Mouse (Mus musculus): ENCODE results near the gene Tlcd1.

Gene Tlcd1

DNA sequence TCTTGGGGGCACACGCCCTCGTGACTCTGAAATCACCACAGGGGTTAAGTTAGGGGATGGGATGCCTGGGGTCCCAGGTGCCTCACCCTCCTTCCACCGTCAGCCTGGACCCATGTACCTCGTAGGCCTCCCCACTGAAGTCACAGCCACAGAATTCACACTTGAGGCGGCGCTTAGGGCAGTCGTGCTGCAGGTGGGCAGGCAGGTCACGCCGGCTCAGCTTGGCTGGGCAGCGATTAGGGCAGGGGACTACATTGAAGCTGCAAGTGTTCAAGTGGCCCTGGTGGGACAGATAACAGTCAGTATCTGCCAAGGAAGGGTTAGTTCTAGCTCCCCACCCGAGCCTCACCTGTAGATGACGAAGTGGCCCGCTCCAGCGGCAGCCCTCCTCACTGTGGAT, 15.3 kb upstream of the Tlcd1 start:
- no peak for DNase-seq (ENCODE audit: low spot score in 2 of 2)

DNA sequence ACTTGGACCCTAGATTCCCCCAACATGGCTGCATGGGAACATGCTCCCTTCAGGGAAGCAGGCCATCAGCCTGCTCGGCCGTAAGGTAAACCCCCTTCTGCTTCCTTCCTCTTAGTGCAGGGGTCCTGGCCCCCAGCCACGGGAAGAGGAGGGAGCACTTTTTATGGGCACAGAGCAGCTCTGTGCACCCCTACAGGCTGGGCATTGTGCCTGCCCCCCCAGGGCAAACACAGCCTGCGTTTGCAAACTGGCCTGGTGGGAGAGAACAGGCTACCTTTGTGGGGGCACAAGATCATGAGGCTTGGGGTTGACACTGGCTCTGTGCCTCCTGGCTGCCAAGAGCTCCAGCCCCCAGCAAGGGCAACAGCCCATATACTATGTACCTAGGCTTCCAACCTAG, 14.5 kb upstream of the Tlcd1 start:
- DNase-seq (ENCODE audit: low spot score in 2 of 2) = no peak

DNA sequence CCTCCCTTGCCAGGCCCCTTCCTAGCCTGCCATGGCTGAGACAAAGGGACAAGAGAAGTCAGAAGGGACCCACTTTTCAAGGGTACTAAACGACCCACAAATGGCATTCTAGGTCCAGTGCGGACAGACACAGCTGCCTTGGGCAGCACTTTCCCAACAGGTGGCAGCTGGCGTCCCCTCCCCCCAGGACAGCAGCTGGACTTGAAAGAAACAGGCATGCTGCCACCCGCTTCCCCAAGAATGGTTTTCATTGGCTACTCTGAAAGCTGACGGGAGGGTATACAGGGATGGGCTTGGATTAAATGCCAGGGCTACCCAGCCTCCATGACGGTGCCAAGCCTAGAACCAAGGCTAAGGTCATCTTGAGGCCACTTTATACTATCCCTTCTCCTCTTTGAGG, 14.0 kb upstream of the Tlcd1 start:
- no peak for DNase-seq (ENCODE audit: low spot score in 2 of 2)

DNA sequence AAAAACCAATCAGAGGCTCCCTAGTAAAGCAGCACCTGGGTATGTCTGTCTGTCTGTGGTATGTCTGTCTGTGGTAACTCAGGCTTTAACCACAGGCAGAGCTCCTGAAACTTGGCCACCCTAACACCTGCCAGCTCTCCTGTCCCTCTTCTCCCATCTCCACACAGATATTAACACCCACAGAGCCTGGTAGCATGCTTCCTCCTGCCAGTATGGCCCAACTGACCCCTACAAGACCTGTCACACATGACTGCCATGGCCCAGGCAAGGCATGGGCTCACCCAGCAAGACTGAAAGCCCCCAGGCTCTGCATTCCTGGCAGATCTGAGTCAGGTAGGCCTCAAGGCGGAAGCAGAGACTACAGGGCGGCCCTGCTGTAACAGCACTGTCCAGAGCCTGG, 13.5 kb upstream of the Tlcd1 start:
- no peak for DNase-seq (ENCODE audit: low spot score in 2 of 2)

DNA sequence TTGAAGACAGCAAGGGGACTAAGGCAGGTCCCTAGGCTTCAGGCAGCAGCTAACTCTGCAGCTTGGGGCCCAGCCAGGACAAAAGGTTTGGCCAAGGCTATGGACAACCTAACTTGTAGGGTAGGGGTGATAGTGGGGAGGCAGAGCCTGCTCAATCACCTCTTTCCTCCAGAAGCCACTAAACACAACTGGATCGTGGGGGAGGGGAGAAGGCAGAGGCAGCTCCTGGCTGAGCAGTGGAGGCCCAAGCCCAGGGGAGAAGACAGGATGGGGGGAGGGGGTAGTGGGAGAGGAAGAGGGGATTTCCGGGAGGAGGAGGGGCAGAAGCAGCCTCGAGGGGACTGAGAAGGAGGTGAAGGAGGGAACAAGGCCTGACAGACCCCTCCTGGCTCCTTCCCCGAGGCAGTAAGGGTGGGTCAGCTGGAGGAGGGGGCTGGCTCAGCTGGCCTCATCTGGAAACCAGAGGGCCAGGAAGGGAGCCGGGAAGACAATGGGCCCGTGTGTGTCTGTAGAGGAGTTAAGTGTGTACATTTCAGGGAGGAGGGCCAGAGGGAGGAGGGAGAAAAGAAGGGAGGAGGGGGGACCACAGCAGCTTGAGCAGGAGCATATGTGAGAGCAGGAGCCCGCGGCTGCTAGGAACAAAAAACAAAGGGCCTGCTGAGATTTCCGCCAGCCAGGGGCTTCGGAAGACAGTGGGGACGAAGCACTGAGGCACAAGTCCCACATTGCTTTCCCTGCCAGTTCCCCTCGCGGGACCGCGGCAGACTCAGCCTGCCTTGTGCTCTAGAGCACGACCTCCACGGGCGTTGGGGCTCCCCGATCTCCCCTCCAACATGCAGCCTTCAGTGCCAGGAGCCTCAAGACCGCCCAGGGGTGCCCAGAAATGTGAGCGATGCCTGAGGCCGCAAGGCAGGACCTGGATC, 12.6 kb upstream of the Tlcd1 start:
- no peak for DNase-seq (ENCODE audit: low spot score in 2 of 2)

DNA sequence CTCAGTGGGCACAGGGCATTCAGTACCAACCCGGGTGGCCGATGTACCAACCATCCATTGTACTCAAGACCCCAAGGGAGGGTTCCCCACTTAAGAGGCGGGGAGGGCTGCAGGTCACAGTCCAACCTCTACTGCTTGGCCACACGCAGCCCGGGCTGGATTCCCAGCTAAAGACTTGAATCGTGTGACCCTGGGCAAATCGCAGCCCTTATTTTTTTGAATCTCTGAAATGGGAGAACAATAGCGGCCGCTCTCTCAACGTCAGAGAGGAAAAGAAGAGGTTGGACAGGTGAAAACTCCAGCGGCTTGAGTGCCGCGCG, 11.9 kb upstream of the Tlcd1 start:
- DNase-seq (ENCODE audit: low spot score in 2 of 2) = no peak

DNA sequence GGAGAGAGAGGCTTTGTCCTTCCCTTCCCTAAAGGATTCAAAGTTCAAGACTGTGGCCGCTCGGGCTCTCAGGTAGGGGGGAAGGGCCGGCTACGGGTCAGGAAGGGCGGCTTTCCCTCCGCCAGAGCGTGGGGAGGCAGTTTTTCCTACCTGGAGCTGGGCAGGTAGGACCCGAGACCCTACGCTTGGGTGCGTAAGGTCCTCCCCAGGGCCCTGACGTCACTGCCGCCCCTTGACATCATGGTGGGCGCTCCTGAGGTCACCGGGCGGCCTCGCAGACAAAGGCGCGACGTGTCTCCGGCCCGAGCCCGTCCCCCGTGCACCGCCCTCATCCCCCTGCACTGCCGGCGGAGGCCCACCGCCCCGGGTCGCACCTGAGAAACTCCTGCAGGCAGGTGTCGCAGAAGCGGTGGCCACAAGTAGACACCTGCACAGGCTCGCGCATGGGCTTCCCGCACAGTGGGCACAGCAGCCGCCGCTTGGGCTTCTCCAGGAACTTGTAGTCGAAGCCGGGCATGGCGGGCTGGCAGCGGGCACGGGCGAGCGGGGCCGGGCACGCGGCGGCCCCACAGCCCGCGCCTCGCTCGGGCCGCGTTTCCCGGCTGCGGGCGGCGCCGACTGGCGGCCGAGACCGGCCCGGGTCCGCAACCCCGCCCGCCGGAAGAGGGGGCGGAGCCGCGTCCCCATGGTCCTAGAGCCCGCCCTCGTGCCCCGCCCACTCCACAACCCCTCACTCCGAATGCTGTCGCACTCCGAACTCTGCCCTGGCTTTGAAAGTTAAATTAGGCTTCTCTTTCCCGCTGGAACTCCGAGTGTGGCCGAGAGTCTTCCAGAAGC, 11.4 kb upstream of the Tlcd1 start, which contains the start of gene Traf4:
Traf4 (minus strand) TSS at position 666 of the 837 bp plus-strand sequence.
- no peak for DNase-seq (ENCODE audit: low spot score in 2 of 2)

DNA sequence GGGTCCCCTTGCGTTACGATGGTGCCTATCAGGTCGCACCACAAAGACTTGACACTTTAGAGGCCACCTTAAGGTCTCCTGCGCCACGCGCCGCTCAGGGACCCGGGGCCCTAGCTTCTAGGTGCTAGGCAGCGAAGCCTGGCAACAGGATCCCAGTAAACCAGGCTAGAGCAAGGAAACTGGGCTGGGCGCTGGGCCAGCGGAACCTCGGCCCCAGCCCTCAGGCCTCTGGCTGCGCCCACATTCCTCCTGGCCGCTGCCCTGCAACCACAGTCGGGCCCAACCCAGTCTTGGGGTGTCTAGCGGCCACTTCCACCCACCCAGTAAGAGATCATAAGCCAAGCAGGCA, 10.8 kb upstream of the Tlcd1 start:
- no peak for DNase-seq (ENCODE audit: low spot score in 2 of 2)

DNA sequence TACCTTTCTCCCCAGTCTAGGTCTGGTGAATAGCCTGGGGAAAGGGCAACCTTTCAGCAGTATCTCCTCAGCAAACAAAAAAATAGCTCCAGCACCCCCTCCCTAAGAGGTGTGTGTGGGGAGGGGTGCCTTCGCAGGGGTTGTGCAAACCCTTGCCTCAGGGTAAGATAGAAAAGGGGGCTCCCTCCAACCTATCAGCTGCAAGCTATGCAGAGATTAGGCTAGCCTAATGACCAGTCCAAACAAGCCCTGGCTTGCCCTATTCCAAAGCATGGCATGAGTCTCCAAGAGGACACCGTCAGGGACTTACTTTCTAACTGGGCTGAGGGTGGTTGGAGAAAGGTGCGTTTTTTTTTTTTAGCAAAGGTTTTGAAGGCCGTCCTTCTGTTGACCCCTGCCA, 10.3 kb upstream of the Tlcd1 start:
- no peak for DNase-seq (ENCODE audit: low spot score in 2 of 2)

DNA sequence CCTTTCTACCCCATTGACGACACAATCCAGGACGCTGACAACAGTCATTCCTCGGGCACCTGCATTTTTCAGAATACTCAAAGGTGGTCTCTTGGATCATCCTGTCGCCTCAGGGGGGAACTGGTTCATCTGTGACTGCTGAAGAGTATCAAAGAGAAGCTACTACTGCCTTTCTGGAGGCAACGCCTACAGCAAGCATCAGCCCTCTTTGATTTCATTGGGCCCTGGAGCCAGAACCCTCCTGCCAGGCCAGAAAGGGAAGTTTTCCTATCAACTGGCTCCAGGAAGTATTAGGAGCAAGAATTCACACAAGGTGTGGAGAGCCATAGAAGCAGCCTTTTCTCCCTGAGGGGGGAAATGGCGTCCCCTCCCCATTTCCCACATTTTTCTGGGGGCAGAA, 9.9 kb upstream of the Tlcd1 start:
- no peak for DNase-seq (ENCODE audit: low spot score in 2 of 2)

DNA sequence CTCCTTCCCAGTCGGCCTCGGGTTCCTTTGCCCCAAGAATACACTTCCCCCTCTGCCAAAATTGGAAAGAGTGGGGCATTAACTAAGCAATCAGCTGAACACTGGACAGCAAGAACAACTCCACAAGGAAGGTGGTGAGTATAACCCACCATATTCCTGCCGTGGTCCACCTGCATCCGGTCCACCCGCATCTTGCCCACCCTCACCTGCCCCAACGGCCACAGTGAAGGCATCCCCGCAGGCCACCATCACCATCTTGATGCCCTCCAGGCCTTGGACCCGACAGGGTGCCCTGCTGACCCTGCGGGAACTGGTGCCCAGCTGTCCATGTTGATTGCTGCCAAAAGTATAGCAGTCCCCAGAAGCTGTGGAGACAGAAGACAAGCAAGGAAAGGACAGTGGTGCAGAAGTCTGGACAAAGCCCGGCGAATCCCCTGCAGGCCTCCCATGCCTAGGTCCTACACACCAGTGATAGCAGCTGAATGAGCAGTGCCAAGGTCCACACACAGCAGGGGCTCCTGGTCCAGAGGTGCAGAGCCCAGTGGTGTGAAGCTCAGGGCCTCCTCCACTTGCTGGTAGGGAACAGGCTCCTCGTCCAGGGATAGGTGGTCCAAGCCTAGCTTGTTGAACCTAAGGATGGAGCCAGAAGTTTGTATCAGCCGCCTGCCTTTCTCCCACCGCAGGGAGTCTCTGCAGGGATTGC, 9.1 kb upstream of the Tlcd1 start:
- no peak for DNase-seq (ENCODE audit: low spot score in 2 of 2)

DNA sequence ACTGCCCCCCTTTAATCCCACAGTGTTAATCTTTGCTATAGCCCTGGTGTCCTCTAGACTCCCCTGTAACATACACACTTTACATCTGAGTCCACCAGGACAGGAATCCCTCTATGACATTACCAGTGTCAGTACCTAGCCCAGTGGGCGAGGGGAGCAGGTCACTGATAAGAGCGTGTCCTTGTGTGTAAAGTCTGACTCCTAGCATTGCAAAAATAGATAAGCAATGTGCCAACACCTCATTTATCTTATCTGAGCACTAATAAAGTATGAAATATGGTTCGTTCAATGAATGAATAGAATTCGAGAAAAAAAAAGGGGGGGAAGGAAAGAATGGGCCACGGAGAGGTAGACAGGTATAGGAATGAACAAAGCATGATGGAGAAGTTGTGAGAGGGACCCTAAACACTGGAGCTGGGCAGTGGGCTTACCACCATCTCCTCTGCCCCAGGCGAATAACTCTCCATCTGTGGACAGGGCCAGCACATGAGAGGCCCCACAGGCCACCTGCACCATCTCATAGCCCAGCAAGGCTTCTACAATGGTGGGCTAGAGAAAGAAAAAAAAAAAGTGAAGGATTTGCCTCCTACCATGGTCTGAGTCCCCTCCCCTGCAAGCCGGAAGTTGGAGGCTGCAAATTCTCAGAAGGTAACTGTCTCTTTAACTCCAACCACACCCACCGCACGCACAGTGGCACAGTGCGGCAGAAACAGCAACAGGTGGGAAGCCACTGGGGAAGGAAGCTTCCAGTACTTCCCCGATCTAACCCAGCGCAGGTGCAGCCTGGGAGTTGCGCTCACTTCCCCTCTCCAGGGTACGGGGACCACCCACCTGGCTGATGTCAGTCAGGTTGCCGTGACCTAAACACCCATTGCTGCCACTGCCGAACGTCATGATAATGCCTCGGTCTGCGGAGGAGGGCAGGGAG, 7.7 kb upstream of the Tlcd1 start:
- DNase-seq (ENCODE audit: low spot score in 2 of 2) = no peak

DNA sequence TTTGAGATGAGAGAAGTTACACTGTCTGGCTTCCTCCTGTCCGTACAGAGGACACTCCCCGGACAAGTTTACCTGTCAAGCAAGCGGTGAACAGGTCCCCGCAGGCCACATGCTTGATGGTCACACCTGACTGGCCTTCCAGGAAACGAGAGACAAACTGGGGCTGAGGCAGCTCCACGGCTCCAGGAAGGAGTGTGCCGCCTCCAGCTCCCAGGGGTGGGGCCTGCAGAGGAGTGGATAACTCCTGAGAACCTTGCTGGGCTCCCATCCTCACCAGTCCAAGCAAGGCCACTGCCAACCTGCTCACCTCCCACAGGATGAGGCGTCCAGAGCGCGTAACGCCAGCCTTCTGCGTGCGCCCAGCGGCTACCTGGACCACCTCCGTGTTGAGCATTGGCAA, 6.2 kb upstream of the Tlcd1 start:
- DNase-seq (ENCODE audit: low spot score in 2 of 2) = no peak

DNA sequence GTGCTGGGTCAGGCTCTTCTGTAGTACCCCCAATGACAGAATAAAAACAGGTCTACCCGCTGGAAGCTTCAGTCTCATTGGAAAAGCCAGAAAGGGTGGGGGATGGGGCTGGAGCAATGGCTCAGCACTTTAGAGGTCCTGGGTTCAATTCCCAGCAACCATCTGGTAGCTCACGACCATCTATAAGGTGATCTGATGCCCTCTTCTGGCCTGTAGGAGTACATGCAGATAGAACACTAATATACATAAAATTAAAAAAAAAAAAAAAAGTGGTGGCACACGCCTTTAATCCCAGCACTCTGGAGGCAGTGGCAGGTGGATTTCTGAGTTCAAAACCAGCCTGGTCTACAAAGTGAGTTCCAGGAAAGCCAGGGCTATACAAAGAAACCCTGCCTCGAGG, 5.2 kb upstream of the Tlcd1 start:
- DNase-seq (ENCODE audit: low spot score in 2 of 2) = no peak

DNA sequence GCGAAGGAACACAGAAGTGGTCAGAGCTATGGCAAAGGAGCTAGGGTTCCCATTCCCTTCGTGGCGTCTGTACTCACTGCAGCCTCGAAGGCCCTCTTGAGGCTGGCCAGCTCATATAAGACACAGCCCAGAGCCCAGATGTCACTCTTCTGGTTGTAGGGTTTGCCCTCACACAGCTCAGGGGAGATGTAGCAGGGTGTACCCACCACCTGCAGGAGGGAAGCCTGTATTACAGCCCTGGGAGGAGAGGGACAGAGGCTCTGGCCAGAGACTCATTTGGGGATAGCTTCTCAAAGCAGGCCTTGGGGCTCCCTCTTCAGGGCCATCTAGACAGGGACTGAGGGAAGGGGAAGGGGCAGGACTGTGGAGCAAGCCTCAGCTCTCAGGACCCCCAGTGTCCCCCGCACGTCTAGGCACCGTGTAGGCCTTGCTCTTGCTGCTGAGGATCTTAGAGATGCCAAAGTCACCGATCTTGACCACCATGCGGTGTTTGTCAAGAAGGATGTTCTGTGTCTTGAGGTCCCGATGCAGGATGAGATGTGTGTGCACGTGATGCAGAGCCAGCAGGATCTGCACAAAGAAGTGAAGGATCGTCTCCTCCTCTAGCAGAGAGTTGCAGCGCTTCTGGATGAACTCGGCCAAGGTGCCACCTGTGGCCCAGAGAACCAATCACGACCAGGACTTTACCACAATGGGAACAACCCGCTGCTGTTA, 4.3 kb upstream of the Tlcd1 start:
- DNase-seq (ENCODE audit: low spot score in 2 of 2) = no peak

DNA sequence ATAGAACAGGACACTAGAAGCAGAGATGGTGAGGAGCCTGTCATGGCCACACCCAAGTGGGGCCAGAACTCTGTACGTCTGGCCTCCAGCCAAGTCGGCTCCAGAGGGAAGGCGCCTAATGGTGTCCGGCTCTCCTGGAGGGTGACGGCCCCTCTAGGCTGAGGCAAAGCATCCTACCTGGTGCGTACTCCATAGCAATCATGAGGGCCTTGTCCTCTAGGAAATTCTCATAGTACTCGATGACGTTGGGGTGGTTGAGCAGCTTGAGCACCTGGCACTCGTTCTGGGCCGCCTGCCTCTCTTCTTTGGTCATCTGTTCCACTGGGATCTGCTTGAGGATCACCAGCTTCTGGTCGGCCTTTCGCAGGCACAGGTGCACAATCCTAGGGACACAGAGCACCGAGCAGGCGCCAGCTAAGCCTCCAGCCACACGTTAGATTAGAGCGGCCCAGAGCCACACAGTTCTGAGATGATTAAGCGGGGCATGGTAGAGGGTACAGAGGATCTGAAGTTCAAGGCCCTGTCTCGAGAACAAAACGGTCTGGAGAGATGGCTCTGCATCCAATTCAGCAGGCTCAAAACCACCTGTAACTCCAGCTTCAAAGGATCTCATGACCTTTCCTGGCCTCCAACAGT, 3.6 kb upstream of the Tlcd1 start:
- no peak for DNase-seq (ENCODE audit: low spot score in 2 of 2)

DNA sequence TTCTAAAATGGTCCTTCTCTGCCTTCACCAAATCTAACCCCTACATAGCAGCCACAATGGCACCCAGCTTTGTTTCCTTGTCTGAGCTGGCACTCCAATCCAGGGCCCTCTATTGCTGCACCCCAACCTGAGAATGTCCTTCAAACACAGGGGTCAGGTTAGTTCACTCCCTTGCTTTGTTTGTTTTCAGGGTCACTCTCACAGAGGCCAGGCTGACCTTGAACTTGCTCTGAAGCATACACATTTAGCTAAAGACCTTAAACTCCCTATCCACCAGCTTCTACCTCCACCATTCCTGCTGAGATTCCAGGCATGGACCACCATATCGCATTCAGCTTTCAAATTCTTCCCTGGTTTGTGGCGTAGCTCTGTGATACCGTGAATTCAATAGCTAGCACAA, 2.0 kb upstream of the Tlcd1 start:
- DNase-seq (ENCODE audit: low spot score in 2 of 2) = no peak

DNA sequence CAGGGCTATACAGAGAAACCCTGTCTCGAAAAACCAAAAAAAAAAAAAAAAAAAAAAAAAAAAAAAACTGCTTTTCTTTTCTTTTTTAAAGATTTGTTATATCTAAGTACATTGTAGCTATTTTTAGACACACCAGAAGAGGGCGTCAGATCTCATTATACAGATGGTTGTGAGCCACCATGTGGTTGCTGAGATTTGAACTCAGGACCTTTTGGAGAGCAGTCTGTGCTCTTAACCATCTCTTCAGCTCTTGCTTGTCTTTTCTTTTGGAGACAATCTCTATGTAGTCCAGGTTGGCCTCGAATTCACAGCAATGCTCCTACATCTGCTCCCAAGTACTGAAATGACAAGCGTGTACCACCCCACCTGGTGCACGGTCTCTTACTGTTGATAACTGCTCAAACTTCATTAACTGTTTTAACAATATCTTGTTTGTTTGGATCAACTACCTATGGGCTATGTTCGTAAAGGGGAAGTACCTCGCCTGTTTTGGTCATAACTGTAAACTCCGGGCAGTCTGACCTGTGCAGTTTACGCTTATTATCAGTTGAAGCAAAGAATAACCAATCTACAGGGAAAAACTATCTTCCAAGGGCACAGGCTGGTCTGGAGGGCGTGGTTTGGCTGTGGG, 625 bp upstream of the Tlcd1 start:
- DNase-seq (ENCODE audit: low spot score in 2 of 2) = no peak

DNA sequence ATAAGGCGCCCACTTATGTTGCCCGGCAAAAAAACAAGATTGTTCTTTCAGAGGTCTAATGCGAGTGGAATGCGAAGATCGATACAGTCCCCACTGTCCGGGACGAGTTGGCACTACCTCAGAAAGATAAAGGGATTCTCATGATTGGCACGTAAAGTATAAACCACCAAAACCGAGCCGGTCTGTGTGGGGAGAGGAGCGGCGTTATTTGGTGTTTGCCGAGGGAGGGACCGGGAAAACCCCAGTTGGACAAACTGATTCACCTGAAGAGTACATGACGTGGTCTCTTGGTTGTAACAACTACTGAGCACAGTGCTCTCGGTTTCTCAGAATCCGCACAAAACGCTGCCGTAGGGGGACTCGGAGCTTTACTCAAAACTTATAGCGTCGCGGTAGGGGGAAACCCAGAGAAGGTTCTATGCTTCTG, 407 bp downstream of the Tlcd1 start:
- no peak for DNase-seq (ENCODE audit: low spot score in 2 of 2)

DNA sequence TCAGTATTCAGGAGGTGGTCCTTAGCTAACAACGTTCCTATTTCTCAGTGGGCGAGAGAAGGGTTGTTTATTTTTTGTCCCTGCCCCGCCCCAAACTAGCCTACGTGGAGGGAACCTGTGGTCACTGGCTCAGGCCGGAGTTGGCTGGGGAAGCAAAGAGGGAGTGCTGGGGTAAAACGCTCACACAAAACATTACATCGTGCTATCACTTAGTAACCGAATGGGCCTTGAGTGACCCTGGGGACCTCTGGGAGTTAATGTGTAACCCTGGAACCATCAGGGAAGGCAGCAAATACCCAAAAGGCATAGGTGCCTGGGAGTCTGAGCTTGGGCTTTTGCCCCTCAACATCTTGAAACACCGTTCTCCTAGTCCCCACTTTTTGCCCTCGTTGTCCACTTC, 926 bp downstream of the Tlcd1 start:
- no peak for DNase-seq (ENCODE audit: low spot score in 2 of 2)
